Comparison of ENCODE assay signal across 9 mouse cellular contexts in the genomic region with DNA sequence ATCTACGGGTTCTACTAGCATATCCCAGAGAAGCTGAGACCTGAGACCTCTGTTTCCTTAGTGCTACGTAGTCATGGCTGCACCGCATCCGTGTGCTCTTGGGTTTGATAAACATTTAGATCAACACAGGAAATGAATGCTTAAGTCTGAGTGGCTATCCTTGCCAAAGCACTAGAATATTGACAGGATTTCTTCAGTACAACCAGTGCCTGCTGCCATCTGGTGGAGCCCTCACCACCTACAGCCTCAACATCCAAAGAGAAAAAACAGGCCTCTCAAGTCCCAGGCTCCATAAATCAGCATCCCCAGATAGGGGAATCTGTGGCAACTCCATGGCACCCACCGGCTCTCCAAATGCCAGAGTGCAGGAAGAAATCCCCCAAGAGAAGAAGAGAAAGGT. TPM values are rescaled to one million over a fixed set of nuclear protein-coding genes. Genes with fewer than 3 reads are reported as not detected.
DNase-seq lines count a peak whose midpoint lies in the region; ATAC-seq and TF ChIP-seq lines count a peak whose summit lies in the region.
"Had no signal": no experiment of that assay in that cellular context is flagged by ENCODE, and none has a peak within 500 bp of the region (broad histone marks: within the 10 kb centered on the region; RNA-seq: fewer than 3 reads in every experiment).

No protein-coding gene starts in this region.

- no peak for ATAC-seq in liver, embryonic 12.5 days
- peak; percentile 62 for ATAC-seq in intestine, embryonic 15.5 days
- peak; percentile 73 for ATAC-seq in midbrain, postnatal 0 days (ENCODE audit: low FRiP score)

- peak; percentile 45 for DNase-seq in liver
- DNase-seq in cerebellum, adult 11-12 months: peak; percentile 36
- DNase-seq in forelimb bud, embryonic 11.5 days (ENCODE audit: low read depth, low spot score): peak; percentile 72
- DNase-seq in left cerebral cortex, postnatal 36 days (ENCODE audit: low spot score in 2 of 2): peak; percentile 61 to 70
- DNase-seq in midbrain, postnatal 0 days (ENCODE audit: low spot score): peak; percentile 89
- DNase-seq in thymus, postnatal 25 days: peak; percentile 41

- H3K27ac ChIP-seq in liver, embryonic 12.5 days: no peak overlapping the region
- no peak overlapping the region for H3K27ac ChIP-seq in intestine, embryonic 15.5 days
- H3K27ac ChIP-seq in midbrain, postnatal 0 days (ENCODE audit: low read depth, low read length): no peak overlapping the region

- H3K9ac ChIP-seq in liver, embryonic 12.5 days: no peak overlapping the region
- H3K9ac ChIP-seq in intestine, embryonic 15.5 days: no peak overlapping the region
- H3K9ac ChIP-seq in midbrain, postnatal 0 days (replicated peaks; ENCODE audit: low read length, poor library complexity, severe bottlenecking): no peak overlapping the region

- no peaks in the 10 kb centered on the region for H3K4me1 ChIP-seq in liver, embryonic 12.5 days
- H3K4me1 ChIP-seq in intestine, embryonic 15.5 days (replicated peaks): no peaks in the 10 kb centered on the region
- H3K4me1 ChIP-seq in midbrain, postnatal 0 days (ENCODE audit: insufficient read depth, low read length): no peaks in the 10 kb centered on the region

- intact Hi-C loops in left cerebral cortex, postnatal 36 days (cut with DNase I): loop anchor here (1.0 to 5.0 kb wide), 2 partner anchors 449 to 589 kb away; no protein-coding TSS in a partner anchor

- H3K27me3 ChIP-seq in liver, embryonic 12.5 days (replicated peaks): no peaks in the 10 kb centered on the region
- H3K27me3 ChIP-seq in intestine, embryonic 15.5 days (replicated peaks): no peaks in the 10 kb centered on the region
- no peaks in the 10 kb centered on the region for H3K27me3 ChIP-seq in midbrain, postnatal 0 days (ENCODE audit: insufficient read depth, low read length)

- TF ChIP-seq CTCF in midbrain, postnatal 0 days (IDR thresholded peaks at IDR 0.05): peak; percentile 95

- H3K4me2 ChIP-seq in liver, embryonic 12.5 days: no peak overlapping the region
- no peak overlapping the region for H3K4me2 ChIP-seq in intestine, embryonic 15.5 days (replicated peaks)
- no peak overlapping the region for H3K4me2 ChIP-seq in midbrain, postnatal 0 days (ENCODE audit: low read depth, low read length, poor library complexity, severe bottlenecking)

- H3K9me3 ChIP-seq in liver, embryonic 12.5 days (replicated peaks): no peaks in the 10 kb centered on the region
- no peaks in the 10 kb centered on the region for H3K9me3 ChIP-seq in intestine, embryonic 15.5 days
- H3K9me3 ChIP-seq in midbrain, postnatal 0 days (ENCODE audit: low read length): no peaks in the 10 kb centered on the region
- H3K9me3 ChIP-seq: megakaryocyte, embryonic 14.5 days had no signal

- 39% methylated on average over 5 of the region's 5 CpGs for WGBS in liver, embryonic 12.5 days (ENCODE audit: insufficient replicate concordance)
- 29% methylated on average over 5 of the region's 5 CpGs for WGBS in intestine, embryonic 15.5 days
- 40% methylated on average over 5 of the region's 5 CpGs for WGBS in midbrain, postnatal 0 days

- no peak overlapping the region for H3K4me3 ChIP-seq in liver, embryonic 12.5 days
- no peak overlapping the region for H3K4me3 ChIP-seq in intestine, embryonic 15.5 days (replicated peaks)
- H3K4me3 ChIP-seq in midbrain, postnatal 0 days (ENCODE audit: low read depth, low read length): no peak overlapping the region
- H3K4me3 ChIP-seq: megakaryocyte, embryonic 14.5 days had no signal

- peaks cover 23% of the 10 kb centered on the region for H3K36me3 ChIP-seq in liver, embryonic 12.5 days
- no peaks in the 10 kb centered on the region; the same call in 1 of the 2 replicates for H3K36me3 ChIP-seq in intestine, embryonic 15.5 days
- no peaks in the 10 kb centered on the region for H3K36me3 ChIP-seq in midbrain, postnatal 0 days (ENCODE audit: insufficient read depth, low read length)

RNA-seq across cellular contexts. Expression of gene Pxdc1, which starts 17.3 kb away (rescaled TPM):
- 10.6 and 12.8 TPM in 2 replicates for polyA plus RNA-seq in liver, embryonic 12.5 days (2016; fragmentation: Nextera tagmentation; extraction: Ambion mirVana)
- 16.5 and 18.9 TPM in 2 replicates for polyA plus RNA-seq in intestine, embryonic 15.5 days (2015; fragmentation: Nextera tagmentation; extraction: Ambion mirVana)
- 1 to 10 TPM; 3.5 to 7.7 TPM for total RNA-seq in left cerebral cortex, postnatal 36 days (2021)
- total RNA-seq in midbrain, postnatal 0 days (2014; rRNA removed): 11.7 and 12.7 TPM in 2 replicates
- polyA plus RNA-seq in midbrain, postnatal 0 days (2015; fragmentation: Nextera tagmentation; extraction: Ambion mirVana): 7.5 and 7.8 TPM in 2 replicates

Comparison
In these comparisons a context has a peak if more than half of its experiments do, and no peak if none do; other contexts are left out.
1. DNase-seq: peak in every context shown above with its lines; median percentile 89 in midbrain, postnatal 0 days; 72 in forelimb bud, embryonic 11.5 days; 66 in left cerebral cortex, postnatal 36 days; 45 in liver; 41 in thymus, postnatal 25 days; 36 in cerebellum, adult 11-12 months.